Mouse (Mus musculus) right cerebral cortex, postnatal 36 days (tissue): ENCODE measurements around the gene Zcchc14.

Experiments used
- DNase-seq, 2 experiments: peaks; one replicate each; pipeline ENCODE4 v3.0.0; 2022; ENCODE audit warnings: low spot score in 2 of 2, mixed read lengths in 1 of 2

Zcchc14 gene

GRCm38 (mm10) chr8:121665329-121665728 is 12.6 kb upstream of the Zcchc14 start:
- DNase-seq = no peak

GRCm38 (mm10) chr8:121663101-121663500 is 10.4 kb upstream of the Zcchc14 start:
- DNase-seq = no peak

DNA sequence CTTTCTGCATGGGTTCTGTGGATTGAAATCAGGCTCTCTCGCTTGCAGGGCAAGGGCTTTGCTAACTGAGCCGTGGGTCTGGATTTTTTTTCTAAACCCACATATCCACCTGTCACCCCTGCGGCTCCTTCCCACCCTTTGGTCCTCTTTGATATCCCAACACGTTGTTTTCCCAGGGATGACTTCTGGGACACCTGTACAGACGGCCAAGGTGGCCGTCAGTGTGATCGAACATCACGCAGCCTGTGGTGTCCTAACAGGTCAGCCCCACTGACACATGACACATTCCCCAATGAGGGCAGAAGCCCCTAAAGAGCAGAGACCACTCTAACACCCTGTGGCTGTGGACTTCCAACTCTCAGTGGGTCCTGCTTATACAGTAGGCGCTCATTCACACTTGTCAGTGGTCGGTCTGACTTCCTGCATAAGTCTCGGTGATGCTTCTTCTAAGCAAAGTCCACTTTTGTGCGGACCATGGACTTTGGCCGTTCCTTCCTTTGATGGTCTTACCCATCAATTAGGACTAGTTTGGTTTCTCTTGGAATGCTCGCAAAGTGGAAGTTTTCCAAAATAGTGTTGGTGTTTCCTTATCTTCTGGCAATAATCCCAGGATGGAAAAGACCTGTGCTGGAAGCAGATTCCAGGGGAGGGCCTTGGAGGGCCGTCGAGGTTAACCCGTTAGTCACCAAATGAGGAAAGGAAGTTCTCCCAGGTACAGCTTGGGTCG is 9.1 kb upstream of the Zcchc14 start:
- no peak for DNase-seq

DNA sequence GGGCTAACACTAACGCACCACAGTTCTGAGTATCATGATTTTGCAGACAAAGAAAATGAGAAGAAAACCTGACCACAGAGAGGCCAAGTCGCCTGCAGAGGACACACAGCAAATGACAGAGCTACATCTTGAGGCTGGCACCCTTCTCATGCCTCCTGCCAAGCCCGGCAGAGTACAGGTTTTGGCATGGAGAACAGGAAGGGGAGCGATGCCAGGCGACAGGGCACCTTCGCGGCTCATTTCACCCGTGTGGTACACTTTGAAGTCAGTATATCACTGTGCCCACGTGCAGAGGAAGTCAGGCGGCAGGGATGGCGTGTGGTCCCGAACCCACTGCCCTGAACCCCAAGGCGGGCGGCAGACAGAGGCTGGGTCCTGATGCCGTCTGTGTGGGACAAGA is 7.9 kb upstream of the Zcchc14 start:
- no peak for DNase-seq

GRCm38 (mm10) chr8:121654966-121655494 is 2.3 kb upstream of the Zcchc14 start:
- DNase-seq = no peak

DNA sequence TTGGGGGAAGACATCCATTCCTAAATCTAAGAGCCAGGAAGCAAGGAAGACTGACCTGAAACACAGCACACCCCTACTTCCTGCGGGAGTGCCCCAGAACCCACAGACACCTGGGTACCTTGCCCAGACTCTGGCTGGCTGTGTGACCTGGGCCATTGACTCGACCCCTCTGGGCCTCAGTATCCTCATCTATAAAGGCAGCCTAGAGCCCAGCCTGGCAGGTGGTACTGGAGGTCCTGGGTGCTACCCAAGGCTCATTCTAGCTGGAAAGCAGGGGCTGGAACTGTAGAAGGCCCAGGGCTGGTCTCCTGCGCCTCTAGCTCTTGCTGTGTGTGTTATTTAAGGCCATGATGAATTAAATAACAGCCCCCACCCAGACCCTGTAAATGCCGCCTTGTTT is 1.4 kb upstream of the Zcchc14 start:
- no peak for DNase-seq

- peak in 1 of 2 experiments; percentile 47 for DNase-seq
These were observed 779 bp upstream of the Zcchc14 start for GRCm38 (mm10) chr8:121653340-121654019.

GRCm38 (mm10) chr8:121651874-121652361 is 783 bp downstream of the Zcchc14 start:
- no peak for DNase-seq

DNA sequence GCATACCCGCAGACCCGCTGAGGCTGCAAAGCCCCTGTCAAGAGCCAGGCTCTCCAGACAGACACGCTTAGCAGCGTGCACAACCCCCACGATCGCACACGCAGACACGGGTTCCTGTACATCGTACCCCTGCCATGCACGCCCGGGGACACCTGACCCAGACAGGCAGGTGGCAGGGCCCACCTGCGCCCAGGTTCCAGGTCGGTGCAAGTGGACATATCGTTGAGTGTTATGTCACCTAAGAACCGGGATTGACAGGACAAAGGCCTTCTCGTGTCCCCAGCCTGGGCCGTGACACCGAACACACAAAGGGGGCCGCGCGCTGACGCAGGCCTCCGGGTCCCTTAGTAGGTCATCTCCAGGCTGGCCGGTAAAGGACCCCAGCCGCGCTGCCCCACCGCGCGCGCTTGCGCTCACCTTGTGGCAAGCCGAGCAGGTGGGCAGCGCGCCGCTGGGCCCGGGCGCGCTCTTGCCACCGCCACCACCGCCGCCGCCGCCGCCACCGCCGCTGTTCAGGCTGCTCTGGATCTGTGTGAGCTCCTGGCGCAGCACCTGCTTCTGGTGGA is 1.3 kb downstream of the Zcchc14 start:
- no peak for DNase-seq

- no peak for DNase-seq
These were observed 2.1 kb downstream of the Zcchc14 start for GRCm38 (mm10) chr8:121650389-121651307.

- no peak for DNase-seq
These were observed 2.8 kb downstream of the Zcchc14 start for GRCm38 (mm10) chr8:121649904-121650303.

GRCm38 (mm10) chr8:121649423-121649822 is 3.3 kb downstream of the Zcchc14 start:
- no peak for DNase-seq

DNA sequence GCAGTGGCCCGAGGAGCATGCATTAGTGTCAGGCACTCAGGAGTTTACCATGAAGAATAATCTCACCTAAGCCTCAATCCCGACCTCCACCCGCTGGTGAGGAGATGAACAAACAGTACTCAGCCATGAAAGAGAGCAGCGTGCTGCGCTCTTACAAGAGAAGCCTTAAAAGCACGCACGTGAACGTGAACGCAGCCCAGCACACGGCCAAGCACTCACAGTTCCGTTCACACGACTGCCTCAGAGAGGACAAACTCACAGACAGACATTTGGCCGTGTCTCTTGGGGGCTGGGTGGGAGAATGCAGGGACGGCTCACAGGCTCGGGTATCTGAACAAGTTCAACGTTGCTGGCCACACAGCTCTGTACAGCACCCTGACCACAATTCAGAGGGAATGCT is 4.2 kb downstream of the Zcchc14 start:
- DNase-seq = no peak

DNA sequence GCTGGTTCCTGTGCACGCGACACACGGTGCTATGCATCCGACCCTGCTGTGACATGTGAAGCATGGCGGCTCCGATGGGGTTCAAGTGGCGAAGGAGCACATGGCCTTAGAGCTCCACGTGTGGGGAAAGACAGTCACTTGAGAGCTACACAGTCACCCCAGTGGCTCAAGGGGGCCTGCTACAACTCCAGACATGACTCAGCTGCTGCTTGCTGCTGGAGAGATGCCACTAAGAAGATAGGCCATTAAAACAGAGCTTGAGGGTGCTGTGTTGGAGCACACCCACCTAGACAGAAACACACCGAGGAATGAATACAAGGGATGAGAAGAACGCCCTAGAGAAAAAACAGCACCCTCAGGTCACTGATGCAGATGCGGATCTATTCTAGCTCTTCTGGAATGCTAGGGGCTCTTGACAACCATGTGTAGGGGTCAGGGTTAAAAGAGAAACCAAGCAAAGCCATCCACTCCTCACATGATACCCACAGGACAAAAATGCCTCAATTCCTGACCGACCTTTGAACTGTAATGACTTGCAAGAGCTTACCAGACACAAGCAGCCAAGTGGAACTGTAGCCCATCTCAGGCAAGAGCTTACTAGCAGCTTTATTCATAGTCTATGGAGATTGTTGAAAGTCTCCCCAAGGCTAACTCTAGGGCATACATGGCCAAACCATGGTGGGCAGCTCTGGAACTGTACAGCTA is 5.0 kb downstream of the Zcchc14 start:
- no peak for DNase-seq

- DNase-seq = no peak
These were observed 9.3 kb downstream of the Zcchc14 start for GRCm38 (mm10) chr8:121643384-121643783.

- DNase-seq = no peak
These were observed 9.9 kb downstream of the Zcchc14 start for GRCm38 (mm10) chr8:121642804-121643203.

DNA sequence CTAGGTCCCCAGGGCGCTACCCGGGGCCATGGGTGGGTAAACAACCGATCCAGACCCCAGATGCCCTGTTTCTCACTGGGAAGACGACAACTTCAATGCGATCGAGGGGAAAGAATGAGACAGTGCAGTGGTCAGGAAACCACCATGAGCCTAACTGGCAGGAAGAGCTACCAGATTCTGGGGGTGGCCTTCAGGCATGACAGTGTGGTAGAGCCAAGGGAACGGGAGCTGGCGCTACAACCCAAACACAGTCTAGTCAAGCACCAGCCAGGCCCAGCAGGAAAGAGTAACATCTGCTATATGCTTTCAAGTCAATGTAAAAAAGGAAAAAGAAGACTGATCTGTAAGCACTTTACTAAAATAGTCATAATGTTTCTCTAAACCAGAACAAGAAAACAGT is 16.5 kb downstream of the Zcchc14 start:
- DNase-seq = no peak

DNA sequence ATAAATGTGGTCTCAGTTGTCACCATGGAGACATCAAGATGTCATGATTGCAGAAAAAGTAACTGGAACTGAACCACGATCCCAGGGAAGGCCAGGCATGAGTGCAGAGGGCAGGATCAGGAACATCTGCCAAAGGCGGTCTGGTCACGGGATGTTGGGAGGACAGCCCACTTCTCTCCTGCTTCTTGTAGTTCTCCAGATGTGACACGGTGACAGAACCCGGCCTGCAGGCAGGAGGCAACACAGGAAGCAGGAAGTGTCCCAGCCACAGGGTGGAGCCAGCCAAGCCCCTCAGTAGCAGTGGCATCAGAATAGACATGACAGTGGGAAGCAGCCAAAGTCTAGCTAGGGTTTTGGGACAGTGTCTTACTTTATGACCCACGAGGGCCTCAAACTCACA is 17.2 kb downstream of the Zcchc14 start:
- no peak for DNase-seq

- no peak for DNase-seq
These were observed 20.3 kb downstream of the Zcchc14 start for GRCm38 (mm10) chr8:121632401-121632800.

DNA sequence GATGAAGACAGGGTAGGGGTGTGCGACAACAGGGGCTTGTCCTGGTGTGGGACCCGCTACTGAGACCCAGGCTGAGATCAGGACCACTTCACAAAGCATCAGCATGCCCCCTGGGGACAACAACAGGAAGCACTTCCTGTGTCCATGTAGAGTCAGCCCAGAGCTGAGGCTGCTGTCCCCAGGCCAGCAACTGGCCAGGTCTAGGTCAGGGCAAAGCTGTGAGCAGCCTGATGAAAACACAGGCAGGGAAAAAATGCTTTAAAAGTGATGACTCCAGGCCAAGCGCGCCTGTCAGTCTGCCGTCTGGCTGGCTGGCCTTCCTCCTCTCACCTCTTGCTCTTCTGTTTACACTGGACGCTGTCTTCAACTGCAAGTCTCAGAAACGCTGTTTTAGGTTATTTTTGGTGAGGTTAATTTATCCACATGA is 21.0 kb downstream of the Zcchc14 start:
- no peak for DNase-seq

DNA sequence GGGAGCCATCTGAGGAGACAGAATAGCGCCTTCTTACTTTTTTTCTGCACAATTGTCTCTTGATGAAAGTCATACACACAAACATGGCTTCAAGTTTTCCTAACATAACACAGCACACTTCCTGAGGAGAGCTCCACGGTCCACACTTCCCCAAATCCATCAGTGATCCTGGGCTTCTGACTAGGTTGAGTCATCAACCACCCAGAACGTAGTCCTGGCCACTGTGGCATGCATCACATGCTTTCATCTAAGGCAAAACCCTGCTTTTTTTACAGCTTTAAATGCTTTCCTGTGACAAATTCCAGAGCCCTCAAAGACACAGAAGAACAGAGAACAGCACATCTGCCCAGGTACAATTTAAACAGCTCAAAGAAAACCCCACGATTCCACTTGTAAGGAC is 24.0 kb downstream of the Zcchc14 start:
- DNase-seq = no peak
